Mouse (Mus musculus) embryonic facial prominence, embryonic 14.5 days (tissue): ENCODE data around the gene Psd4. TPM values are rescaled to one million over a fixed set of nuclear protein-coding genes. Genes with fewer than 3 reads are reported as not detected.

Experiments used
- ATAC-seq: fragments of 200-750 bp; cut with Nextera tagmentation; 2 replicates; pipeline ENCODE4 v1.8.0; 2017; ENCODE audit warnings: low read depth, moderate number of reproducible peaks, moderate TSS enrichment
- DNase-seq: peaks from one replicate; pipeline ENCODE4 v3.0.0-alpha.2; 2015; ENCODE audit warnings: low spot score
- H3K27ac ChIP-seq: fragments of 300-500 bp; sonication (generic); replicated peaks from 2 replicates; pipeline ENCODE4 v1.5.1; 2014; ENCODE audit warnings: low read depth, mild to moderate bottlenecking, low read length, moderate library complexity
- H3K27me3 ChIP-seq: fragments of 300-500 bp; sonication (generic); replicated peaks from 2 replicates; pipeline ENCODE4 v1.6.1; 2014; ENCODE audit warnings: low read length; ENCODE audit not compliant: control insufficient read depth, insufficient read depth
- H3K36me3 ChIP-seq: fragments of 300-500 bp; sonication (generic); 2 replicates; pipeline ENCODE4 v1.6.1; 2014; ENCODE audit warnings: low read length, mixed read lengths; ENCODE audit not compliant: control insufficient read depth, insufficient read depth
- H3K4me1 ChIP-seq: fragments of 300-500 bp; sonication (generic); 2 replicates; pipeline ENCODE4 v1.6.1; 2014; ENCODE audit warnings: antibody characterized with exemption, low read length; ENCODE audit not compliant: control insufficient read depth, insufficient read depth
- H3K4me2 ChIP-seq: fragments of 300-500 bp; sonication (generic); 2 replicates; pipeline ENCODE4 v1.6.1; 2014; ENCODE audit warnings: low read depth, mild to moderate bottlenecking, low read length, moderate library complexity, mixed read lengths
- H3K4me3 ChIP-seq: fragments of 300-500 bp; sonication (generic); 2 replicates; pipeline ENCODE4 v1.5.1; 2014; ENCODE audit warnings: low read depth, mild to moderate bottlenecking, low read length
- H3K9ac ChIP-seq: fragments of 300-500 bp; sonication (generic); 2 replicates; pipeline ENCODE4 v1.6.1; 2014; ENCODE audit warnings: low read depth, mild to moderate bottlenecking, low read length, moderate library complexity, mixed read lengths
- H3K9me3 ChIP-seq: fragments of 300-500 bp; sonication (generic); 2 replicates; pipeline ENCODE4 v1.6.1; 2016; ENCODE audit warnings: low read length; ENCODE audit not compliant: control insufficient read depth
- WGBS: fragments of 180-500 bp; shearing (Covaris S2); extraction: QIAGEN DNeasy Blood & Tissue Kit; methylation state at CpG from one replicate; pipeline ENCODE4 v1.1.7; 2014; 5-methylcytosine and 5-hydroxymethylcytosine counted together
- polyA plus RNA-seq: library from polyadenylated mRNA; unstranded; fragments of >200 nt; fragmentation: Nextera tagmentation; extraction: Ambion mirVana; gene quantifications from 2 replicates; pipeline ENCODE4 v1.2.1, GENCODE M21; 2014

Psd4 gene
- polyA plus RNA-seq = 2.4 and 2.7 TPM in 2 replicates

GRCm38 (mm10) chr2:24367030-24367894 is at the start of gene Psd4:
TSS of gene Psd4 (plus strand) at chr2:24367580.
- H3K4me2 ChIP-seq = peak within 1 kb of the TSS; percentile 79
- H3K9me3 ChIP-seq = no peaks in the 10 kb centered on the region
- H3K4me3 ChIP-seq = peak within 1 kb of the TSS; percentile 42
- ATAC-seq (peak; percentile 97), DNase-seq (peak; percentile 79)
- H3K36me3 ChIP-seq = no peaks in the 10 kb centered on the region
- 5% methylated on average over 26 of the region's 47 CpGs for WGBS
- H3K4me1 ChIP-seq = peaks cover 5% of the 10 kb centered on the region; the same call in 1 of the 2 replicates
- H3K9ac ChIP-seq = peak within 1 kb of the TSS; percentile 54
- peaks cover 5% of the 10 kb centered on the region; the same call in 1 of the 2 replicates for H3K27me3 ChIP-seq
- H3K27ac ChIP-seq = no peak within 1 kb of the TSS

- no peak overlapping the region for H3K4me2 ChIP-seq
- WGBS = 82% methylated on average over 4 of the region's 4 CpGs
Observed at GRCm38 (mm10) chr2:24317919-24318598, 49.3 kb upstream of the Psd4 start.

GRCm38 (mm10) chr2:24335333-24335732 is 32.0 kb upstream of the Psd4 start:
- ATAC-seq = no peak
- H3K9me3 ChIP-seq = no peaks in the 10 kb centered on the region
- no peak overlapping the region for H3K9ac ChIP-seq
- no peak overlapping the region for H3K4me2 ChIP-seq
- no peaks in the 10 kb centered on the region for H3K27me3 ChIP-seq
- 50% methylated on average over 3 of the region's 3 CpGs for WGBS
- no peak overlapping the region for H3K4me3 ChIP-seq
- no peak overlapping the region for H3K27ac ChIP-seq
- DNase-seq = no peak
- H3K4me1 ChIP-seq = no peaks in the 10 kb centered on the region
- H3K36me3 ChIP-seq = no peaks in the 10 kb centered on the region

More at GRCm38 (mm10) chr2:24317919-24318598, 49.3 kb upstream of the Psd4 start:
- Histone ChIP-seq H3K27me3 (no peaks in the 10 kb centered on the region), H3K27ac (no peak overlapping the region), H3K4me3 (no peak overlapping the region), H3K4me1 (no peaks in the 10 kb centered on the region), H3K9ac (no peak overlapping the region), H3K36me3 (no peaks in the 10 kb centered on the region), H3K9me3 (no peaks in the 10 kb centered on the region)
- ATAC-seq = no peak
- no peak for DNase-seq

GRCm38 (mm10) chr2:24336545-24336944 is 30.8 kb upstream of the Psd4 start, which contains the start of gene Il1rn:
TSS of gene Il1rn (plus strand) at chr2:24336853.
- Histone ChIP-seq H3K4me3 (no peak within 1 kb of the TSS), H3K9ac (no peak within 1 kb of the TSS), H3K27me3 (no peaks in the 10 kb centered on the region), H3K4me1 (no peaks in the 10 kb centered on the region), H3K27ac (no peak within 1 kb of the TSS), H3K9me3 (no peaks in the 10 kb centered on the region), H3K4me2 (no peak within 1 kb of the TSS), H3K36me3 (no peaks in the 10 kb centered on the region)
- no peak for DNase-seq
- no peak for ATAC-seq
- WGBS = 71% methylated on average over 2 of the region's 2 CpGs

DNA sequence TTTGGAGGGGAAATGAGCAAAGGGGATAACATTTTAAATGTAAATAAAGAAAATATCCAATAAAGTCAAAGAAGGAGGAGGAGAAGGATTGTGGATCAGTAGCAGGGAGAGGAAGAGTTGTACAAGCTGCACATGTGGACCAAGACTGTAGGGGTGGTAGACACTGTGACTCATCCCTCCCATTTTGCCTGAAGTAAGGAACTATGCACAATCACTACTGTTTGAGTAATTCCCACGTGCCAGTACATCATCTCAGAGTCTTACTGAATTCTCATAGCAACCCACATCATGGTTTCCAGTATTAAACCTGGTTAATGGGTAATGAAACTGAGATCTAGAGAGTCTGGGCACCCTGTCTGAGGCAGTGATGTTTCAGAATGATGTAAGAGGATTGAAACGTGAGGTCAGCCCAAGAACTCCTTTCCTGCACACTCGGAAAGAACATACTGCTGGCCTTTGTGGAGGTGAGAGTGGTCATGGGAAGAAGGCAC is 25.9 kb upstream of the Psd4 start:
- Histone ChIP-seq H3K4me3 (no peak overlapping the region), H3K4me2 (no peak overlapping the region), H3K36me3 (no peaks in the 10 kb centered on the region), H3K27me3 (no peaks in the 10 kb centered on the region), H3K9me3 (no peaks in the 10 kb centered on the region), H3K27ac (no peak overlapping the region), H3K9ac (no peak overlapping the region), H3K4me1 (no peaks in the 10 kb centered on the region)
- no peak for DNase-seq
- ATAC-seq = no peak
- 69% methylated on average over 3 of the region's 3 CpGs for WGBS

DNA sequence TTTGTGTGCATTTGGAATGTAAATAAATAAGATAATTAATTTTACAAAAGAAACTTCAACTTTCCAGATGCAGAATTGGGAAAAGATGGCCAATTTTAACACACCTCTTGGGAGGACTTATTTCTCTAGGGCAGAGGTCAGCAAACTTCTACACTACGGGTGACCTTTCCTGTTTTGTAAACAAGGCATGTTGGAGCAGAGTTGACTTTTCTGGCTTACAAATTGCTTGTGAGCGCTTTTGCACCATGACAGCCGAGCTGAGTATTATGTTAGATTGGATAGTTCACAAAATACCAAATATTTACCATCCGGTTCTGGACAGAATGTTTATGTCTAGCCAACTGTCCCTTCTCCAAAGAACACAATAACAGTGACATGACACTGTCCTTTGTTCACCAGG is 22.8 kb upstream of the Psd4 start:
- H3K27ac ChIP-seq = no peak overlapping the region
- ATAC-seq (no peak), DNase-seq (no peak)
- no peaks in the 10 kb centered on the region for H3K9me3 ChIP-seq
- H3K27me3 ChIP-seq = no peaks in the 10 kb centered on the region
- no peak overlapping the region for H3K9ac ChIP-seq
- no peaks in the 10 kb centered on the region for H3K36me3 ChIP-seq
- 62% methylated on average over 4 of the region's 4 CpGs for WGBS
- no peaks in the 10 kb centered on the region for H3K4me1 ChIP-seq
- H3K4me3 ChIP-seq = no peak overlapping the region
- H3K4me2 ChIP-seq = no peak overlapping the region

- no peak overlapping the region for H3K4me3 ChIP-seq
- WGBS = 66% methylated on average over 8 of the region's 8 CpGs
- no peak overlapping the region for H3K9ac ChIP-seq
- no peaks in the 10 kb centered on the region for H3K27me3 ChIP-seq
- H3K27ac ChIP-seq = no peak overlapping the region
- no peaks in the 10 kb centered on the region for H3K4me1 ChIP-seq
- H3K9me3 ChIP-seq = no peaks in the 10 kb centered on the region
- no peak for DNase-seq
- ATAC-seq = no peak
- no peaks in the 10 kb centered on the region for H3K36me3 ChIP-seq
- no peak overlapping the region for H3K4me2 ChIP-seq
Observed at GRCm38 (mm10) chr2:24345056-24345455, 22.3 kb upstream of the Psd4 start.

DNA sequence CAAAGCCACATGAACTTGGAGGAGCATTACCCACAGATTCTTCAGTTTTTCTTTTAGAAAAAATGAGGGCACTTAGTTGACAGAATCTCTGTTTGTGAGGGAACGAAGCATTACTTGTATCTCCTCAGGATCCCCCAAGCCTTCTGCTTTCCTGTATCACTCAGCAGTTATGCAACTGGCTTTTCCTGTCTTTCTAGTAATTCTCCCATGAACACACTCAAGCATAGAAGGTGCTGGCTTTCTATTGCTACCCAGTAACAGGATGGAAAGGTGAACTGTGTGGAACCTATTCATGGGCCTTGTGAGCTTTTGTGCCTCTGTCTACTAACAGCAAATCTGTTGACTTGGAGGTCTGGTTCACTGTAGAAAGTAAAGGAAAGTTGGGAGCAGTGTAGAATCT is 19.5 kb upstream of the Psd4 start:
- ATAC-seq = no peak
- Histone ChIP-seq H3K4me3 (no peak overlapping the region), H3K4me2 (no peak overlapping the region), H3K27ac (no peak overlapping the region), H3K27me3 (no peaks in the 10 kb centered on the region), H3K36me3 (no peaks in the 10 kb centered on the region), H3K4me1 (no peaks in the 10 kb centered on the region), H3K9ac (no peak overlapping the region), H3K9me3 (no peaks in the 10 kb centered on the region)
- 83% methylated on average over 1 of the region's 1 CpGs for WGBS
- DNase-seq = no peak
